Mouse (Mus musculus) gastrocnemius, postnatal 25 days (tissue): ENCODE measurements around the gene Safb. TPM values are rescaled to one million over a fixed set of nuclear protein-coding genes. Genes with fewer than 3 reads are reported as not detected.
A peak's percentile ranks its signal among the peaks of the same experiment; 100 is the strongest.

Source experiments
- DNase-seq: peaks from one replicate; pipeline ENCODE4 v3.0.0; 2022
- long read RNA-seq, 2 experiments: library from polyadenylated mRNA; stranded (forward); transcript quantifications; one replicate each; pipeline ENCODE4 v2.0.0; 2021
- total RNA-seq, 2 experiments: library from RNA; stranded (reverse); gene quantifications; 1 replicate in 1 of 2; 2 replicates in 1 of 2; pipeline ENCODE4 v1.2.3; 2021

The Safb gene
- 10 to 100 TPM; 36.8 to 43.8 TPM for total RNA-seq
- long read RNA-seq, experiment 1, transcript Safb-201 (21 exons, 3,106 nt): major isoform, 10 of 24 reads
- long read RNA-seq, experiment 1, partial matches to known transcripts: 5 of 24 reads
- long read RNA-seq, experiment 1, other reads (novel, unspliced or antisense): 5 of 24 reads
- long read RNA-seq, experiment 2, transcript Safb-201 (21 exons, 3,106 nt): major isoform, 11 of 21 reads
- long read RNA-seq, experiment 2, partial matches to known transcripts: 2 of 21 reads
- long read RNA-seq, experiment 2, other reads (novel, unspliced or antisense): 5 of 21 reads

GRCm38 (mm10) chr17:56584257-56585130 is at the start of gene Safb, which contains the start of gene Safb2:
Gene Safb, plus strand, starts transcription at chr17:56584825.
Gene Safb2, minus strand, starts transcription at chr17:56584585.
- DNase-seq: peak; percentile 100

- DNase-seq: no peak
Measured at GRCm38 (mm10) chr17:56536192-56536591, 48.4 kb upstream of the Safb start.

DNA sequence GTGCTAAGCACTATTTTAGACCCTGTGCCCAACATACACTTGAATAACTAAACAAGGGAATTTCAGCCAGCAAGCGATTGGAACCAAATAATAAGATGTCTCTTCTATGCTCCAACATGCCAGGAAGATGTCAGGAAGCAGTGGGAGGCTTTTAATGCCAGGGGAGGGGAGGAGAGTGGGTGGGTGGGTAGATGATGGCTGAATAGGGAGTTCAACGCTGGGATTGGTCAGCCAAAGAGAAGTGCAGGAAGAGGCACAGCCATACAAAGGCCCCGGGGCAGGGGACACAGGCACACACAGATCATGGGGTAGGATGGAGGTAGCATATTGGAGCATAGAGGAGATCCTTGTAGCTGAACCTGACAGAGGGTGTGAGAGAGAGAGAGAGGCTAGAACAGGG is 47.8 kb upstream of the Safb start:
- DNase-seq: no peak

GRCm38 (mm10) chr17:56537912-56538311 is 46.7 kb upstream of the Safb start:
- DNase-seq: no peak

DNA sequence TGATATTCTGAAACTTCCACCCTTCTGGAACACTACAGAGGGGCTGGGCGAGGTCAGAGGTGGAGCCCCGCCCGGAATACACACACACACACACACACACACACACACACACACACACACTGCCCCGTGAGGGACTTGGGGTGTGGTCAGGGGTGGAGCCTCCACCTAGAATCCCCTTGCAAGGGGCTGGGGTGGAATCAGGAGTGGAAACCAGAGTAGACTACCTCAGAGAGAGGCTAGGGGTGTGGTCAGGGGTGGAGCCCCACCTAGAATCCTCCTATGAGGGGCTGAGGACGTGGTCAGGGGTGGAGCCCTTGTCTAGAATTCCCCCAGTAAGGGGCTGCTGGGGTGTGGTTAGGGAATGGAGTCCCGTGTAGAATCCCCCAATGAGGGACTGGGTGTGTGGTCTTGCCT is 44.1 kb upstream of the Safb start:
- no peak for DNase-seq

DNA sequence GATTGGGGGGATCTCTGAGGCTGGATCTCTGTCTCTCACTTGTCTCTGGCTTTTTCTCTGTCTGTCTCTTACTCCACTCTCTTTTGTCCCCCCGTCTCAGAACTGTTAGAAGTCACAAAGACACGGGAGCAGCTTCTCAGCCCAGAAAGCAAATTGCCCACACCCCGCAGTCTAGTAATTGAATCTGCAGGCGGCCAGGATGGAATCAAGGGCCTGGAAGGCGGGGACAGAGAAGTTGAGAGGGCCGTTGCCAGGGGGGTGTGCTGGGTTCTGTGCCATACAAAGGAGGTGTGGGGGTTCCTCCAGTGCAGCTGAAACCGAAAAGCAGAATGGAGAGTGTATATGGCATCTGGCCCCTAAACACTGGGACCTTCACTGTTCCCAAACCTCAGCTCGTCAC is 41.9 kb upstream of the Safb start:
- DNase-seq: no peak

DNA sequence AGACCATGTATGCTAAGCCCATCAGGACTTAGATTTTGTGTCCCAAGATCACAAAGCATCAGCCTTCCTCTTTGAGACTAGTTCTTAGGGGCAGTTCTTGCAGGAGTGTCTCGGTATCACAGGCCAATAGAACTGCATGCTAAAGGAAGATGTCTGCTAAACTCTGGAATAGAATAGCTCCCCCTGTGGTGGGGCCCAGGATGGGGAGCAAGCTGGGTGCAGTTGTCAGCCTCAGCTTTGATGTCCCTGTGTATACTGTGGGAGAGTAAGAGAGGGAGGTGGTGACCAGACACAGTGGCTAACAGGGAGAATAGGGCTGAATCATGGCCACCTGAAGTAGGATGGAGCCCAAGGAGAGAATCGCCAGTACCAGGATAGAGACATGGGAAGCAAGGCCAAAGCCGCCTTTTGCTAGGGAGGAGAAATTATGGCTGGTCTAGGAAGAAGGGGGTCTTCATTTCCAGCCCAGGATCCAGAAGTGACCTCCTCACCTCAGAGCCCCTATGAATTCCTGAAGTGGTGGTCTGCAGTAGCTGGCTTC is 40.9 kb upstream of the Safb start:
- no peak for DNase-seq

DNA sequence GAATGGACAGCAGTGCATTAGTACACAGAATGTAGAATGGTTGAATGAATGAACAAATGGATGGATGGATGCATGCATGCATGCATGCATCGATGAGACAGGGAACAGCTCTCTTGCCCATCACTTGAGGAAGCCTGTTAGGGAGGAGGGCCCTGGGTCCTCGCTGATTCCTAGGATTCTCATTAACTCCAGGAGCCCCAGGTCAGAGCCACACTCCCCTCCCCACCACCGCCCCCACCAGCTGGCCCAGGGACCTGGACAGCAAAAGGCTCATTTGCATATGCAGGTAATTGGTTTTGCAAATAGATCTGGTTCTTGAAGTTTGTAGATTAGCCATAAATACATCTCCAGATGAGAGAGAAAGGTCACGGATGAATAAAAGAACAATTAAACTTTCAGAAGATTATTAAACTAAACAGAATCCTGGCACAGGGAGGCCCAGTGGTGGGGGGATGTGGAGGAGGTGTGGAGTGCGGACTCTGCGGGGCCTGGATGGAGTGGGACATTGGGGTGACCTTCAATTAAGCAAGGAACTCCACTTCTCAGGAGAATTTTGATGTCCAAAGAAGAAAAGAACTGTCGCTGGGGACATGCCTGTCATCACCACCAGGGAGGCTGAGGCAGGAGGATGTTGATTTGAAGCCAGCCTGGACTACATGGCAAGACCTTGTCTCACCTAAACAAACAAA is 39.8 kb upstream of the Safb start:
- DNase-seq: no peak

- no peak for DNase-seq
Measured at GRCm38 (mm10) chr17:56545945-56546344, 38.7 kb upstream of the Safb start.

DNA sequence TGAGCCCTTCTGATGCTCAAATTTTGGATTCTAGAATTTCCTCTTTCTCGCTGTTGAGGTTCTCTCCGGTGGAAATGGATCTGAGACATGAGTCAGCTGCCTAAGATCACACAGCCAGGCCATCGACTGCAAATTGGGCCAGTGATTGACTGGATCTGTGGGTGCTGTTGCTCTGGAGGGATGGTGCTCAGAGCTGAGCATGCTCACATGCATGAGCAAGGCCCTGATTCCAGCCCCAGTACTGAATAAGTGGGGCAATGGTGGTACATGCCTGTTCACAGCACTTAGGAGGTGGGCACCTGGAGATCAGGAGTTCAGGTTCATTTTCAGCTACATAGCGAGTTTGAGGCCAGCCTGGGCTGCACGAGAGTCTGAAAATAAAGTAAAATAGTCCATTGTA is 38.0 kb upstream of the Safb start:
- DNase-seq: no peak

- peak; percentile 49 for DNase-seq
Measured at GRCm38 (mm10) chr17:56547116-56547845, 37.3 kb upstream of the Safb start.

GRCm38 (mm10) chr17:56547846-56548604 is 36.6 kb upstream of the Safb start:
- no peak for DNase-seq

GRCm38 (mm10) chr17:56548605-56549105 is 36.0 kb upstream of the Safb start:
- DNase-seq: no peak

DNA sequence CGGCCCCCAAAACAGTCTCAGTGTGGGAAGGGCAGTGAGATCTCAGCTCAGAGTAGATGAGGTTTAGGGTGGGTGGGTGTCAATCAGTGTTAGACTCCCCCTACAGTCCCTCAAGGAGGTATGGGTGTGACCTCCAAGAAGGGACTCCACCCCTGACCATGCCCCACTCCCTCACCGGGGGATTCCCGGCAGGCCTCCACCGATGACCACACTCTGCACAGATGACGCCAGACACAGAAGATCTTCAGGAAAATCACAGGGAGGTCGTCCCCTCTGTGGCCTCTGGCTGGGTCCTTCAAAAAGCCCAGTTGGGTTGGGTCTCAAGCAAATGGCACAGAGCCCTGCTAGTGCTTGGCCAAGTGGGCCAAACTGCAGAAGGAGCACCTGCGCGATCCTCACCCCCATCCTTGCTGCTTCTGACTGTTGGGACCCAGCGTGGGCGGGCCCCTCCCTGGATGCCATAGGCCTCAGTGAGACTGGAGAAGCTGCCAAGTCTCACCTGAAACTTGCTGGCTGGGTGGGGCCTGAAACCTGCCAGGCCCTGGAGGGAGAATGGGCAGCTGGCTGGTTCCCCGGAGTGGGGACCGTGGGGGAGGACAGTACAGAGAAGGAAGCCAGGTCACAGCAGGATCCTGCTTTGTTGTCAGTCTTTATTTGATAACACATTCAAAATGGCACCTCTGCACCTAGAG is 33.7 kb upstream of the Safb start:
- no peak for DNase-seq

GRCm38 (mm10) chr17:56551841-56552581 is 32.6 kb upstream of the Safb start:
- no peak for DNase-seq

- peak; percentile 30 for DNase-seq
Measured at GRCm38 (mm10) chr17:56552781-56553363, 31.8 kb upstream of the Safb start.

DNA sequence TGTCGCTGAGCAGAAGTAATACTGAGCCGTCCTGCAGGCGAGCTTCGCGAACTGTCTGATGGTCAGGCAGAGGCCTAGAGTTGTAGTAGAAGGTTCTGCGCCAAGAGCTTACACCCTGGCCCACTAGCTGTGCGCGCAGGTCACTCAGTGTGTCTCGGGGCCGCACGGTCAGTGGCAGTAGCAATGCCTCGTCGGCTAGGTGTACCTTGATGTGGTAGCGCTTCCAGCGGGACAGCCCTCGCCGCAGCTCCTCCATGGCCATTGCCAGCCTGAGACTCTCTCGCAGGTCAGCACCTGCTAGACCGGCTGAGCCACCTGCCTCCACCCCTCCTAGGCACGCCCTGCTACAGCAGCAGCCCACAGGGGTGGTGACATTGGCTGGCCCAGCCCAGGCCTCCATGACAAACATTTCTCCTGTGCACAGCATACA is 30.5 kb upstream of the Safb start, which contains the start of gene Gm20219:
Gene Gm20219 (minus strand): TSS at position 266 of the 430 bp plus-strand sequence.
- no peak for DNase-seq

- peak; percentile 38 for DNase-seq
Measured at GRCm38 (mm10) chr17:56558448-56558847, 26.2 kb upstream of the Safb start.

GRCm38 (mm10) chr17:56559386-56559785 is 25.2 kb upstream of the Safb start:
- no peak for DNase-seq
